Mouse (Mus musculus) limb, embryonic 15.5 days (tissue): ENCODE data around the gene B2m. TPM values are rescaled to one million over a fixed set of nuclear protein-coding genes. Genes with fewer than 3 reads are reported as not detected.
"Not testable (repeated sequence)": the region's sequence is repeated elsewhere in the genome, so short reads cannot be mapped to it uniquely, and the experiment has no call there.

Experiments
- ATAC-seq: fragments of 200-750 bp; cut with Nextera tagmentation; 2 replicates; pipeline ENCODE4 v1.8.0; 2017; ENCODE audit warnings: low read depth, moderate TSS enrichment; ENCODE audit not compliant: insufficient number of reproducible peaks, low FRiP score, low TSS enrichment
- H3K27ac ChIP-seq: fragments of 300-500 bp; sonication (generic); 2 replicates; pipeline ENCODE4 v1.5.1; 2015; ENCODE audit warnings: moderate library complexity, mild to moderate bottlenecking, inconsistent platforms
- H3K27me3 ChIP-seq: fragments of 300-500 bp; sonication (generic); 2 replicates; pipeline ENCODE4 v1.6.1; 2015; ENCODE audit warnings: inconsistent platforms
- H3K36me3 ChIP-seq: fragments of 300-500 bp; sonication (generic); 2 replicates; pipeline ENCODE4 v1.6.1; 2015; ENCODE audit warnings: inconsistent platforms
- H3K4me1 ChIP-seq: fragments of 300-500 bp; sonication (generic); 2 replicates; pipeline ENCODE4 v1.6.1; 2015; ENCODE audit warnings: inconsistent platforms
- H3K4me2 ChIP-seq: fragments of 300-500 bp; sonication (generic); 2 replicates; pipeline ENCODE4 v1.6.1; 2015; ENCODE audit warnings: mild to moderate bottlenecking, inconsistent platforms
- H3K4me3 ChIP-seq: fragments of 300-500 bp; sonication (generic); 2 replicates; pipeline ENCODE4 v1.5.1; 2015; ENCODE audit warnings: mild to moderate bottlenecking, inconsistent platforms
- H3K9ac ChIP-seq: fragments of 300-500 bp; sonication (generic); 2 replicates; pipeline ENCODE4 v1.6.1; 2015; ENCODE audit warnings: inconsistent platforms
- H3K9me3 ChIP-seq: fragments of 300-500 bp; sonication (generic); 2 replicates; pipeline ENCODE4 v1.6.1; 2016; ENCODE audit warnings: inconsistent platforms
- WGBS: fragments of 180-500 bp; shearing (Covaris S2); methylation state at CpG from one replicate; pipeline ENCODE4 v1.1.7; 2015; 5-methylcytosine and 5-hydroxymethylcytosine counted together
- polyA plus RNA-seq: library from polyadenylated mRNA; unstranded; fragments of >200 nt; fragmentation: Nextera tagmentation; extraction: Ambion mirVana; gene quantifications from 2 replicates; pipeline ENCODE4 v1.2.1, GENCODE M21; 2015

The B2m gene
- 344 and 349 TPM in 2 replicates for polyA plus RNA-seq

DNA sequence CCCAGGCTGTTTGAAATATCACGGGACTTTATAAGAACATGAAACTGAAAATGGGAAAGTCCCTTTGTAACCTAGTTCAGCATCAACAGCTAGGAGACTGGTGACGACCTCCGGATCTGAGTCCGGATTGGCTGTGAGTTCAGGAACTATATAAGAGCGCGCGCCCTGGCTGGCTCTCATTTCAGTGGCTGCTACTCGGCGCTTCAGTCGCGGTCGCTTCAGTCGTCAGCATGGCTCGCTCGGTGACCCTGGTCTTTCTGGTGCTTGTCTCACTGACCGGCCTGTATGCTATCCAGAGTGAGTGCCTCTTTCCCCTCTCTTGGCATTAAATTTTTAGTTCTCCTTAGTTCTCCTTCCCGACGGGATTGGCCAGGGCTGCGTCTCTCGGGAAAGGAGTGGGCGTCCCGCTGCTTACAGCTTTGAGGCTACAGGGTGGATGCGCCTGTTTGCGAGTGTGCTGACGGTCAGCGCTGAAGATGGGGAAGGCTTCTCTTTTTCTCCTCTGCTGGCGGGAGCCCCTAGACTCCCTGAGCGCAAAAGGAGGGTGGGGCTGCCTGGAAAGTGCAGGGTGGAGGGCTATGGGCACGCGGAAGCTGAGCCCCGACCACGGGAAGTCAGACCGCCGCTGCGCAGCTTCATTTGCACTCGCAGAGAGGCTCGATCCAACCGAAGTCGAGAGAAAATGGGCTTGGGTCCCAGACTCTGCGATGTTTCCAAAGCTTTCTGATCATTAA lies at the start of gene B2m:
B2m (plus strand) TSS at position 179 of the 734 bp plus-strand sequence.
- ATAC-seq, result peak; percentile 96
- Histone ChIP-seq H3K4me3 (peak within 1 kb of the TSS; percentile 69), H3K36me3 (0 out of 2 replicates have a peak, but pooled peaks cover 5% of the 10 kb centered on the region), H3K4me2 (peak within 1 kb of the TSS; percentile 63), H3K27me3 (no peaks in the 10 kb centered on the region), H3K9me3 (no peaks in the 10 kb centered on the region), H3K9ac (peak within 1 kb of the TSS; percentile 62), H3K27ac (peak within 1 kb of the TSS; percentile 86), H3K4me1 (peaks cover 6% of the 10 kb centered on the region; the same call in 1 of the 2 replicates)
- WGBS, result under 1% methylated on average over 40 of the region's 40 CpGs

DNA sequence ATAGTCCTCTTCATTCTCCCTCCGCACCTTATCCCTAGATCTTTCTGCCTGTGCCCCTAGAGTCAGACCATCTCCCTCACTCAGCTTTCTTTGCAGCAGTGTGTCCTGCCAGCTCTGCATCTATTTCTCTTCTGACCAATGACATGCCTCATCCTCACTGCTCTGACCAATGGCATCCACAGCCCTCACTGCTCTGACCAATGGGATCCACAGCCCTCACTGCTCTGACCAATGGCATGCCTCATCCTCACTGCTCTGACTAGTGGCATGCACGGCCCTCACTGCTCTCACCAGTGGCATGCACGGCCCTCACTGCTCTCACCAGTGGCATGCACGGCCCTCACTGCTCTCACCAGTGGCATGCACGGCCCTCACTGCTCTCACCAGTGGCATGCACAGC lies 49.8 kb upstream of the B2m start:
- not testable (repeated sequence) for H3K4me3 ChIP-seq, H3K9ac ChIP-seq, H3K9me3 ChIP-seq, H3K4me2 ChIP-seq, H3K27ac ChIP-seq, ATAC-seq, H3K27me3 ChIP-seq, H3K4me1 ChIP-seq
- H3K36me3 ChIP-seq, result peaks cover 82% of the 10 kb centered on the region
- 88% methylated on average over 5 of the region's 5 CpGs for WGBS

GRCm38 (mm10) chr2:122102070-122102469 lies 45.4 kb upstream of the B2m start:
- no peak overlapping the region for H3K9ac ChIP-seq
- no peak overlapping the region for H3K27ac ChIP-seq
- H3K27me3 ChIP-seq, result no peaks in the 10 kb centered on the region
- ATAC-seq, result no peak
- H3K36me3 ChIP-seq, result peaks cover 74% of the 10 kb centered on the region
- H3K4me2 ChIP-seq, result no peak overlapping the region
- no peaks in the 10 kb centered on the region for H3K4me1 ChIP-seq
- H3K4me3 ChIP-seq, result no peak overlapping the region
- no peaks in the 10 kb centered on the region for H3K9me3 ChIP-seq

GRCm38 (mm10) chr2:122108101-122108500 lies 39.4 kb upstream of the B2m start:
- Histone ChIP-seq H3K27me3 (no peaks in the 10 kb centered on the region), H3K4me2 (no peak overlapping the region), H3K27ac (no peak overlapping the region), H3K9ac (no peak overlapping the region), H3K9me3 (no peaks in the 10 kb centered on the region), H3K4me3 (no peak overlapping the region), H3K36me3 (peaks cover 51% of the 10 kb centered on the region), H3K4me1 (no peaks in the 10 kb centered on the region)
- WGBS, result 75% methylated on average over 14 of the region's 14 CpGs
- no peak for ATAC-seq

GRCm38 (mm10) chr2:122109714-122110113 lies 37.8 kb upstream of the B2m start:
- 91% methylated on average over 4 of the region's 4 CpGs for WGBS
- Histone ChIP-seq H3K36me3 (peaks cover 51% of the 10 kb centered on the region), H3K9ac (no peak overlapping the region), H3K4me3 (no peak overlapping the region), H3K27me3 (no peaks in the 10 kb centered on the region), H3K4me1 (no peaks in the 10 kb centered on the region), H3K4me2 (no peak overlapping the region), H3K9me3 (no peaks in the 10 kb centered on the region), H3K27ac (no peak overlapping the region)
- ATAC-seq, result no peak

DNA sequence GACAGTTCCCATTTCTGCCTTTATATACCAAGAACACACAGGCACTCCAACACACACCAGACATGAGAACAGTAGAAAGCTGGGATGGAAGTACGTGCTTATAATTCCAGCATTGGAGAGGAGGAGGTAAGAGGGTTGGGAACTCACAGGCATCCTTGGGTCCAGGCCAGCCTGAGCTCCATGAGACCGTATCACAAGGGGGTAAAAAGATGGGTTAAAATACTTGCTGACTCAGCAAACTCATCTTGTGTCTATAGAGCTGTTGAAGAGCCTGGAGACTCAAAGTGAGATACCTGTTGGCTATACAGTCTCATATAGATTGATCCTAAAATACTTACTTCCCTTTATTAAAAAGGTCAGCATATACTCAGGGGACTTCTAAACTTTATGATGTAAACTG lies 30.6 kb upstream of the B2m start:
- 90% methylated on average over 2 of the region's 2 CpGs for WGBS
- no peak overlapping the region for H3K9ac ChIP-seq
- peaks cover 6% of the 10 kb centered on the region; the same call in 1 of the 2 replicates for H3K4me1 ChIP-seq
- H3K4me3 ChIP-seq, result no peak overlapping the region; the same call in 1 of the 2 replicates
- ATAC-seq, result no peak
- peaks cover 13% of the 10 kb centered on the region for H3K36me3 ChIP-seq
- no peaks in the 10 kb centered on the region for H3K27me3 ChIP-seq
- H3K27ac ChIP-seq, result no peak overlapping the region
- H3K9me3 ChIP-seq, result no peaks in the 10 kb centered on the region
- H3K4me2 ChIP-seq, result no peak overlapping the region; the same call in 1 of the 2 replicates

DNA sequence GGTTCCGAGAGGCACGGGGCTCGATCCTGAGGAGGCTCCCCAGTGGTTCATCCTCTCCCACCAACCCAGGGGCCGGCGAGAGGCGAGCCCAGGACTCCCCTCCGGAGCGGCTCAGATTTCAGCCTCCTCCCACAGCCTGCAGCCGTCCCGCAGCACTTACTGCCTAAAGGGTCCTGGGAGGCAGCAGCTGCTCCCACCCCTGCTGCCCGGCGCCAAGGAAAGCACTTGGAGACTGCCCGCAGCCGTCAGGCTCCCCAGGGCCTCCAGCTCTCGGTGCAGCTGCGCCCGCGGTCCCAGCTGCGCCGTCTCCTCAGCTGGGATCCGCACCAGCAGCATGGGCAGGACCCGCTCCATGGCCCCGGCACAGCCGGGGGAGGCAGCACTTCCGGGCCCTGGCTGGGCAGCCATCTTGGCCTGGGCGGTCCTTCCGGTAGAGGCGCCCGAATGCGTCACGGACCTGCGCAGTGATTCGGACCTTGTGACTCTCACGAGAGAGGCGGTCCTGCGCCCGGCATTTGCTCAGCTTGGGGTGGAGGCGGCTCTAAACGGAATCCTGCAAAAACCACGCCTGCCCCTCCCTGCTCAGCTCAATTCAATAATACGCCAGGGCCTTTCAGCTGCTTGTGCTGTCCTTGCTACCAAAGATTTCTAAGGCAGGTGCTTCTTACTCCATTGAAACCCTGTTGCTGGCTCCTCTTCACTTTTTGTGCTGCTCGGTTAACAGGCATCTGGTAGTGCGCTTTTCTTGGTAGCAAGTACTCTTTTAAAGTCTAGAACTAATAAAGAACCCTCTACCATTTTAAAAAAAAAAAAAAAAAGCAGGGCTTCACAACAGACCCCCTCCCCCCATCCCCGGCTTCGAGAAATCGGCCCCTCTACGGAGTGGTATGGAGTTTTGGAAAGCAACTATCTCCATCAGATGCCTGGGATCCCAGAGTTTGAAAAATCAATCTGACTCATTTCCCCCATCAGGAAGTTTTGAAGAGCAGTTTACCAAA lies 29.2 kb upstream of the B2m start, which contains the start of gene Spg11:
Spg11 (minus strand) TSS at position 426 of the 998 bp plus-strand sequence.
- H3K4me2 ChIP-seq, result peak within 1 kb of the TSS; percentile 57
- H3K4me3 ChIP-seq, result peak within 1 kb of the TSS; percentile 92
- H3K9me3 ChIP-seq, result no peaks in the 10 kb centered on the region
- under 1% methylated on average over 47 of the region's 47 CpGs for WGBS
- H3K27me3 ChIP-seq, result no peaks in the 10 kb centered on the region
- H3K9ac ChIP-seq, result peak within 1 kb of the TSS; percentile 96
- ATAC-seq, result peak; percentile 99
- peaks cover 7% of the 10 kb centered on the region; the same call in 1 of the 2 replicates for H3K36me3 ChIP-seq
- peak within 1 kb of the TSS; percentile 100 for H3K27ac ChIP-seq
- H3K4me1 ChIP-seq, result peaks cover 6% of the 10 kb centered on the region; the same call in 1 of the 2 replicates

- Histone ChIP-seq H3K9me3 (no peaks in the 10 kb centered on the region), H3K4me3 (no peak overlapping the region), H3K36me3 (no peaks in the 10 kb centered on the region), H3K4me1 (no peaks in the 10 kb centered on the region), H3K9ac (no peak overlapping the region), H3K4me2 (no peak overlapping the region), H3K27ac (no peak overlapping the region), H3K27me3 (no peaks in the 10 kb centered on the region)
- no peak for ATAC-seq
- 43% methylated on average over 12 of the region's 12 CpGs for WGBS
These were observed 21.6 kb upstream of the B2m start for GRCm38 (mm10) chr2:122125680-122126572.

GRCm38 (mm10) chr2:122126765-122127347 lies 20.6 kb upstream of the B2m start:
- Histone ChIP-seq H3K4me2 (no peak overlapping the region), H3K27me3 (no peaks in the 10 kb centered on the region), H3K27ac (no peak overlapping the region), H3K4me1 (no peaks in the 10 kb centered on the region), H3K36me3 (no peaks in the 10 kb centered on the region), H3K9ac (no peak overlapping the region), H3K9me3 (no peaks in the 10 kb centered on the region), H3K4me3 (no peak overlapping the region)
- no peak for ATAC-seq
- WGBS, result 50% methylated on average over 5 of the region's 5 CpGs

GRCm38 (mm10) chr2:122127635-122128034 lies 19.9 kb upstream of the B2m start:
- Histone ChIP-seq H3K9ac (no peak overlapping the region), H3K27ac (no peak overlapping the region), H3K36me3 (no peaks in the 10 kb centered on the region), H3K4me2 (no peak overlapping the region), H3K4me1 (no peaks in the 10 kb centered on the region), H3K4me3 (no peak overlapping the region), H3K27me3 (no peaks in the 10 kb centered on the region), H3K9me3 (no peaks in the 10 kb centered on the region)
- ATAC-seq, result no peak
- whole genome bisulfite sequencing, result 93% methylated on average over 4 of the region's 4 CpGs

DNA sequence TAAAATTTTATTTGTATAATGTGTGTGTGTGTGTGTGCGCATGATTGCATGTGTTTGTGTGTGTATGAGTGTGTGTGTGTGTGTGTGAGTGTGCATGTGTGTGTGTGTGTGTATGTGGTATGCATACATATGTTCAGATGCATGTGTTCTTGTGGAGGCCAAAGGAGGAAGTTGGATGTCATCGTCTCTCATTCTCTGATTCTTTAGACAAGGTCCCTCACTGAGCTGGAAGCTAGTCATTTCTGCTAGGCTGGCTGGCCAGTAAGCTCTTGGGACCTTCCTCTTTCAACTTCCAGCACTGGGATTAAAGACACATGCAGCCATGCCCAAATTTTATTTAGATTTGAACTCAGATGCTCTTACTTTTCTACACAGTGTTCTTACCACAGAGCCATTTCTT lies 15.4 kb upstream of the B2m start:
- Histone ChIP-seq H3K4me2 (no peak overlapping the region), H3K27me3 (no peaks in the 10 kb centered on the region), H3K9ac (no peak overlapping the region), H3K4me1 (no peaks in the 10 kb centered on the region), H3K9me3 (no peaks in the 10 kb centered on the region), H3K4me3 (no peak overlapping the region), H3K36me3 (no peaks in the 10 kb centered on the region), H3K27ac (no peak overlapping the region)
- ATAC-seq, result no peak
- WGBS, result 90% methylated on average over 2 of the region's 2 CpGs
